Mouse (Mus musculus) intestine, embryonic 16.5 days (tissue): ENCODE results near the gene Mboat2. TPM values are rescaled to one million over a fixed set of nuclear protein-coding genes. Genes with fewer than 3 reads are reported as not detected.

Experiments
- ATAC-seq: fragments of 200-750 bp; cut with Nextera tagmentation; 2 replicates; pipeline ENCODE4 v1.8.0; 2017; ENCODE audit warnings: moderate TSS enrichment, moderate library complexity
- H3K27ac ChIP-seq: fragments of 300-500 bp; sonication (generic); 2 replicates; pipeline ENCODE4 v1.5.1; 2014; ENCODE audit warnings: mild to moderate bottlenecking, low read length
- H3K27me3 ChIP-seq: fragments of 300-500 bp; sonication (generic); replicated peaks from 2 replicates; pipeline ENCODE4 v1.6.1; 2014; ENCODE audit warnings: low read length, control low read depth, mixed read lengths; ENCODE audit not compliant: control insufficient read depth, insufficient read depth
- H3K36me3 ChIP-seq: fragments of 300-500 bp; sonication (generic); 2 replicates; pipeline ENCODE4 v1.6.1; 2014; ENCODE audit warnings: low read length, control low read depth; ENCODE audit not compliant: control insufficient read depth, insufficient read depth
- H3K4me1 ChIP-seq: fragments of 300-500 bp; sonication (generic); 2 replicates; pipeline ENCODE4 v1.6.1; 2014; ENCODE audit warnings: low read length, control low read depth, mixed read lengths; ENCODE audit not compliant: control insufficient read depth, insufficient read depth
- H3K4me2 ChIP-seq: fragments of 300-500 bp; sonication (generic); 2 replicates; pipeline ENCODE4 v1.6.1; 2014; ENCODE audit warnings: low read depth, low read length, control low read depth
- H3K4me3 ChIP-seq: fragments of 300-500 bp; sonication (generic); 2 replicates; pipeline ENCODE4 v1.5.1; 2014; ENCODE audit warnings: mild to moderate bottlenecking, low read length
- H3K9ac ChIP-seq: fragments of 300-500 bp; sonication (generic); 2 replicates; pipeline ENCODE4 v1.6.1; 2014; ENCODE audit warnings: low read depth, low read length
- H3K9me3 ChIP-seq: fragments of 300-500 bp; sonication (generic); 2 replicates; pipeline ENCODE4 v1.6.1; 2016; ENCODE audit warnings: low read length, control low read depth; ENCODE audit not compliant: control insufficient read depth
- WGBS: fragments of 180-500 bp; shearing (Covaris S2); extraction: QIAGEN DNeasy Blood & Tissue Kit; methylation state at CpG from one replicate; pipeline ENCODE4 v1.1.7; 2014; 5-methylcytosine and 5-hydroxymethylcytosine counted together
- polyA plus RNA-seq: library from polyadenylated mRNA; unstranded; fragments of >200 nt; fragmentation: Nextera tagmentation; extraction: Ambion mirVana; gene quantifications from 2 replicates; pipeline ENCODE4 v1.2.1, GENCODE M21; 2015

The Mboat2 gene
- polyA plus RNA-seq = 16.5 and 19.5 TPM in 2 replicates

GRCm38 (mm10) chr12:24830766-24831152 lies at the start of gene Mboat2:
TSS of gene Mboat2 (plus strand) at chr12:24830879.
- H3K36me3 ChIP-seq = no peaks in the 10 kb centered on the region

GRCm38 (mm10) chr12:24783735-24784134 lies 46.9 kb upstream of the Mboat2 start:
- 67% methylated on average over 4 of the region's 4 CpGs for WGBS
- ATAC-seq = no peak

More at GRCm38 (mm10) chr12:24830766-24831152, at the start of gene Mboat2:
- Histone ChIP-seq H3K4me2 (peak within 1 kb of the TSS; percentile 93), H3K9me3 (no peaks in the 10 kb centered on the region), H3K27me3 (no peaks in the 10 kb centered on the region), H3K4me3 (peak within 1 kb of the TSS; percentile 89), H3K4me1 (peaks cover 8% of the 10 kb centered on the region), H3K27ac (peak within 1 kb of the TSS; percentile 83), H3K9ac (peak within 1 kb of the TSS; percentile 87)
- ATAC-seq = peak; percentile 43
- WGBS = under 1% methylated on average over 24 of the region's 24 CpGs

GRCm38 (mm10) chr12:24785882-24786281 lies 44.8 kb upstream of the Mboat2 start:
- Histone ChIP-seq H3K4me2 (no peak overlapping the region), H3K9me3 (no peaks in the 10 kb centered on the region), H3K36me3 (no peaks in the 10 kb centered on the region), H3K4me1 (peaks cover under 1% of the 10 kb centered on the region; the same call in 1 of the 2 replicates), H3K27me3 (no peaks in the 10 kb centered on the region), H3K9ac (no peak overlapping the region), H3K4me3 (no peak overlapping the region), H3K27ac (no peak overlapping the region)
- ATAC-seq = no peak
- WGBS = 69% methylated on average over 5 of the region's 5 CpGs

More at GRCm38 (mm10) chr12:24783735-24784134, 46.9 kb upstream of the Mboat2 start:
- Histone ChIP-seq H3K9me3 (no peaks in the 10 kb centered on the region), H3K27me3 (no peaks in the 10 kb centered on the region), H3K4me3 (no peak overlapping the region), H3K36me3 (no peaks in the 10 kb centered on the region), H3K27ac (no peak overlapping the region), H3K4me2 (no peak overlapping the region), H3K9ac (no peak overlapping the region), H3K4me1 (peaks cover 7% of the 10 kb centered on the region; the same call in 1 of the 2 replicates)

GRCm38 (mm10) chr12:24786316-24786715 lies 44.4 kb upstream of the Mboat2 start:
- 34% methylated on average over 4 of the region's 4 CpGs for WGBS
- H3K4me2 ChIP-seq = no peak overlapping the region
- H3K9ac ChIP-seq = no peak overlapping the region
- no peaks in the 10 kb centered on the region for H3K27me3 ChIP-seq
- no peak for ATAC-seq
- H3K4me3 ChIP-seq = no peak overlapping the region
- no peaks in the 10 kb centered on the region for H3K36me3 ChIP-seq
- H3K4me1 ChIP-seq = no peaks in the 10 kb centered on the region
- H3K27ac ChIP-seq = no peak overlapping the region
- no peaks in the 10 kb centered on the region for H3K9me3 ChIP-seq

GRCm38 (mm10) chr12:24789659-24790058 lies 41.0 kb upstream of the Mboat2 start:
- no peak for ATAC-seq
- Histone ChIP-seq H3K9me3 (no peaks in the 10 kb centered on the region), H3K4me2 (no peak overlapping the region), H3K4me3 (no peak overlapping the region), H3K36me3 (no peaks in the 10 kb centered on the region), H3K9ac (no peak overlapping the region), H3K27ac (no peak overlapping the region), H3K4me1 (no peaks in the 10 kb centered on the region), H3K27me3 (no peaks in the 10 kb centered on the region)
- WGBS = 81% methylated on average over 1 of the region's 1 CpGs

GRCm38 (mm10) chr12:24811230-24811629 lies 19.4 kb upstream of the Mboat2 start:
- Histone ChIP-seq H3K4me3 (no peak overlapping the region), H3K36me3 (no peaks in the 10 kb centered on the region), H3K9me3 (no peaks in the 10 kb centered on the region), H3K27me3 (no peaks in the 10 kb centered on the region), H3K9ac (no peak overlapping the region), H3K4me1 (peaks cover 6% of the 10 kb centered on the region; the same call in 1 of the 2 replicates), H3K4me2 (no peak overlapping the region), H3K27ac (no peak overlapping the region)
- no peak for ATAC-seq
- 10% methylated on average over 1 of the region's 1 CpGs for WGBS

- Histone ChIP-seq H3K27ac (no peak overlapping the region), H3K9ac (no peak overlapping the region), H3K27me3 (no peaks in the 10 kb centered on the region), H3K4me2 (no peak overlapping the region), H3K36me3 (no peaks in the 10 kb centered on the region), H3K9me3 (no peaks in the 10 kb centered on the region), H3K4me1 (peaks cover 6% of the 10 kb centered on the region; the same call in 1 of the 2 replicates), H3K4me3 (no peak overlapping the region)
- no peak for ATAC-seq
- WGBS = 74% methylated on average over 4 of the region's 4 CpGs
Measured at GRCm38 (mm10) chr12:24811906-24812305, 18.8 kb upstream of the Mboat2 start.

GRCm38 (mm10) chr12:24822831-24823230 lies 7.8 kb upstream of the Mboat2 start:
- ATAC-seq = no peak
- no peaks in the 10 kb centered on the region for H3K27me3 ChIP-seq
- no peak overlapping the region for H3K27ac ChIP-seq
- H3K4me2 ChIP-seq = no peak overlapping the region
- no peaks in the 10 kb centered on the region for H3K36me3 ChIP-seq
- 0 out of 2 replicates have a peak, but pooled peaks cover 4% of the 10 kb centered on the region for H3K4me1 ChIP-seq
- no peak overlapping the region for H3K9ac ChIP-seq
- WGBS = 71% methylated on average over 2 of the region's 2 CpGs
- H3K4me3 ChIP-seq = no peak overlapping the region
- H3K9me3 ChIP-seq = no peaks in the 10 kb centered on the region

- ATAC-seq = no peak
- no peak overlapping the region for H3K9ac ChIP-seq
- no peaks in the 10 kb centered on the region for H3K36me3 ChIP-seq
- H3K9me3 ChIP-seq = no peaks in the 10 kb centered on the region
- 0 out of 2 replicates have a peak, but pooled peaks cover 4% of the 10 kb centered on the region for H3K4me1 ChIP-seq
- no peaks in the 10 kb centered on the region for H3K27me3 ChIP-seq
- H3K4me3 ChIP-seq = no peak overlapping the region
- H3K27ac ChIP-seq = no peak overlapping the region
- no peak overlapping the region for H3K4me2 ChIP-seq
- WGBS = 71% methylated on average over 3 of the region's 3 CpGs
Measured at GRCm38 (mm10) chr12:24823636-24824354, 6.9 kb upstream of the Mboat2 start.
